Mouse (Mus musculus) megakaryocyte progenitor cell, adult 5-6 weeks (primary cell): Measurements from ENCODE around the gene Polr2e. TPM values are rescaled to one million over a fixed set of nuclear protein-coding genes. Genes with fewer than 3 reads are reported as not detected.

Experiments
- ATAC-seq: replicated peaks from 2 replicates; pipeline ENCODE4 v1.8.0; 2016; ENCODE audit warnings: mild to moderate bottlenecking, moderate TSS enrichment, inconsistent platforms; ENCODE audit not compliant: poor library complexity
- total RNA-seq, 2 experiments: library from RNA; stranded (forward) in 1 of 2; stranded (reverse) in 1 of 2; fragments of 157-497, 149-512 nt in 1 of 2; fragments of 200-1000 nt in 1 of 2; gene quantifications; 2 replicates each; pipeline versions ENCODE4 v1.2.3 to v1.2.4; 2015 to 2017

The Polr2e gene
- total RNA-seq, 2 experiments from 2014 or later, result 89.9 to 99.5 TPM

- ATAC-seq, result no peak
These were observed 2.8 kb downstream of the Polr2e start for GRCm38 (mm10) chr10:80036832-80037231.

GRCm38 (mm10) chr10:80035686-80036085, 3.9 kb downstream of the Polr2e start:
- no peak for ATAC-seq

- ATAC-seq, result no peak
These were observed 4.4 kb downstream of the Polr2e start for GRCm38 (mm10) chr10:80035148-80035547.

GRCm38 (mm10) chr10:80033511-80034391, 5.8 kb downstream of the Polr2e start:
- ATAC-seq, result peak; percentile 54

GRCm38 (mm10) chr10:80032799-80033480, 6.7 kb downstream of the Polr2e start:
- peak; percentile 51 for ATAC-seq

GRCm38 (mm10) chr10:80030736-80031135, 8.9 kb downstream of the Polr2e start:
- no peak for ATAC-seq

- no peak for ATAC-seq
These were observed 9.4 kb downstream of the Polr2e start for GRCm38 (mm10) chr10:80030191-80030590.

- no peak for ATAC-seq
These were observed 11.1 kb downstream of the Polr2e start for GRCm38 (mm10) chr10:80028521-80028846.

- ATAC-seq, result peak; percentile 40; the same call in 1 of the 2 replicates
These were observed 11.7 kb downstream of the Polr2e start for GRCm38 (mm10) chr10:80027681-80028520.

- peak; percentile 57 for ATAC-seq
These were observed 13.7 kb downstream of the Polr2e start for GRCm38 (mm10) chr10:80025889-80026288.

- ATAC-seq, result no peak
These were observed 14.1 kb downstream of the Polr2e start for GRCm38 (mm10) chr10:80025463-80025862.

GRCm38 (mm10) chr10:80025044-80025347, 14.6 kb downstream of the Polr2e start:
- no peak for ATAC-seq

GRCm38 (mm10) chr10:80024229-80025043, 15.2 kb downstream of the Polr2e start:
- ATAC-seq, result peak; percentile 44

- ATAC-seq, result no peak
These were observed 15.8 kb downstream of the Polr2e start for GRCm38 (mm10) chr10:80023758-80024157.

GRCm38 (mm10) chr10:80022806-80023205, 16.8 kb downstream of the Polr2e start:
- no peak for ATAC-seq

GRCm38 (mm10) chr10:80022164-80022563, 17.4 kb downstream of the Polr2e start:
- no peak for ATAC-seq

- no peak for ATAC-seq
These were observed 18.3 kb downstream of the Polr2e start for GRCm38 (mm10) chr10:80021320-80021641.

GRCm38 (mm10) chr10:80020603-80021319, 18.8 kb downstream of the Polr2e start:
- no peak for ATAC-seq

GRCm38 (mm10) chr10:80020191-80020590, 19.4 kb downstream of the Polr2e start:
- ATAC-seq, result no peak

GRCm38 (mm10) chr10:80019471-80020131, 20.0 kb downstream of the Polr2e start:
- no peak for ATAC-seq
